Mouse (Mus musculus) regulatory T cell (primary cell): ENCODE measurements around the gene Tarbp2.

ENCODE experiments used
- in situ Hi-C: fragments of 300-600 bp; cut with MboI, MseI; formaldehyde crosslinking; loops from one replicate; pipeline ENCODE4 v1.15.1; 2025; ENCODE audit warnings: high pct_unique_total_duplicates

The Tarbp2 gene

DNA sequence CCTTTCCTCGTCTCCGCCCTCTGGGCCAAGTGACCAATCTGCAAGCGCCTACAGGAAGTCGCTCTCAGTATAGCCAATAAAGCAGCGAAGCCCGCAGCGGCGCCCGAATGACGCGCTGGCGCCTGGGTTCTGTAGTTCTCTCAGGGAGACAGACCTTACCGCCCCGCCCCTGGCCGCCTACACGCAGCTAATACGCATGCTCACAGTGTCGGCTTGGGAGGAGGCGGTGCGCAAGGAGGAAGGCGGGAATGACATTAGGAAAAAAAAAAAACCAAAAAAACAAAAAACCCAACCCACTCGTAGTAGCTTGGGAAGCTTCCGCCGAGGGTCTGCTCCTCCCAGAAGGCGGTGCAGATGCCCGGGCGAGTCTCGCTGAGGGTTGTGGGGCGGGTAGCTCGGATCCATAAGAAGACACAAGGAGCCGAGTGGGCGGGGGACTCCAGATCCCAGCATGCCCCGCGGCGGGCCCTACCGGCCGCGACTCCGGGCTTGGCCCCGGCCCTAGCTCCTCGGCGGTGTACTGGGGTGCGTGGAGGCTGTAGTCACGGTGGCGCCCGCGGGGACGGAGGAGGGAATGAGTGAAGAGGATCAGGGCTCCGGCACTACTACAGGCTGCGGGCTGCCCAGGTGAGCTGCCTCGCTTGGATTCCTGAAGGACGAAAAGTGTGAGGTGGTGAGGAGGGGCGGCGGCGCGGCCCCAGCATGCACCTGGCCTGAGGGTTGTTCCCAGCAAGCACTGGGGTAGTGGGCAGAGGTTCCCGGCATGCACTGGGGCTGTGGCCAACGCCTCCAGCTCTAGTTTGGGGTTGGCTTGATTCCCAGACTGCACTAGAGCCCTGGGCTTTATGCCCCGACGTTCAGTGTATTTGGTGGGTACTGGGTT is at the start of gene Tarbp2:
Gene Tarbp2, plus strand, starts transcription at position 217 of the 883 bp plus-strand sequence.
- in situ Hi-C loops = no loop called here

DNA sequence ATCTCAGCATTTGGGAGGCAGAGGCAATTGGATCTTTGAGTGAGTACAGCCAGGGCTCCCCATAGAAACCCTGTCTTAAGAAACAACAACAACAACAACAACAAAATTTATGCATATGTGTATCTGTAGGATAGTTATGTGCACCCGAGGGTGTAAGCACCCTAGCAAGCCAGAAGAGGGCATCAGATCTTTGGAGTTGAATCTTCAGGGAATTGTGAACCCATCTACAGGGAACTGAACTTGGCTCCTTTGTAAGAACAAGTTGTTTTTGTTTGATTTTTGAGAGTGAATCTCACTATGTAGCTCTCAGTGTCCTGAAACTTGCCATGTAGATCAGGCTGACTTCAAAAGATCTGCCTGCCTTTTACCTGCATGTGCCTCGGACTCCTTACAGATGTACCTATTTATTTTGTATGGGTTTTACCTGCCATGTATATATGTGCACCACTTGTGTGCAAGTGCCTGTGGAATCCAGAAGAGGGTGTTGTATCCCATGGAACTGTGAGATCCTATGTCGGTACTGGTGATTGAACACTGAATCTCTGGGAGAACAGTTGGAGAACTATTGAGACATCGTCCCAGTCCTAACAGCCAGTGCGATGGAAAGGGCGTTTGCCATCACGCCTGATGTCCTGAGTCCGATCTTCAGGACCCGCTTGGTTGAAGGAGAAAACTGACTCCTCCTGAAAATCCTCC is 49.2 kb upstream of the Tarbp2 start:
- in situ Hi-C loops = no loop called here

DNA sequence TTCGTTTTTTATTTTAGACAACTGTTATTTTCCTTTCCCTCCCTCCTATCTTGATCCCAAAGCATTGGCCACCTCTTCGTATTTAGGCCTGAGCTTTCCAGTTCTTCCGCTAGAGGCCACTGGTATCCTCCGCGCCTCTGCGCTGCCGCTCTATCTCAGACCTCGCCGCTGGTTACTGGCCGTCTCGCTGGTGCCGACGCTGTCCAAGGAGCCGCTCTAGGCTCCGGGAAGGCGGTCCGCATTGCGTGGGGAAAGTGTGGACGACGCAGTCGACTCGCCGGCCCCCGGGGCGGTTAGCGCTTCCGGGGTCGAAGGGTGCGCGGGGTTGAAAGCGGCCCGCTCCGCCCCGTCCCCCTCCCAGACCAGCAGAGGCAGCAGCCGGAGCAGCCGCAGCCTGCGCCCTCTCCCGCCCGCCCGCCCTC is 47.8 kb upstream of the Tarbp2 start, which contains the start of gene Pcbp2:
Gene Pcbp2, plus strand, starts transcription at position 357 of the 422 bp plus-strand sequence.
- in situ Hi-C loops = no loop called here

DNA sequence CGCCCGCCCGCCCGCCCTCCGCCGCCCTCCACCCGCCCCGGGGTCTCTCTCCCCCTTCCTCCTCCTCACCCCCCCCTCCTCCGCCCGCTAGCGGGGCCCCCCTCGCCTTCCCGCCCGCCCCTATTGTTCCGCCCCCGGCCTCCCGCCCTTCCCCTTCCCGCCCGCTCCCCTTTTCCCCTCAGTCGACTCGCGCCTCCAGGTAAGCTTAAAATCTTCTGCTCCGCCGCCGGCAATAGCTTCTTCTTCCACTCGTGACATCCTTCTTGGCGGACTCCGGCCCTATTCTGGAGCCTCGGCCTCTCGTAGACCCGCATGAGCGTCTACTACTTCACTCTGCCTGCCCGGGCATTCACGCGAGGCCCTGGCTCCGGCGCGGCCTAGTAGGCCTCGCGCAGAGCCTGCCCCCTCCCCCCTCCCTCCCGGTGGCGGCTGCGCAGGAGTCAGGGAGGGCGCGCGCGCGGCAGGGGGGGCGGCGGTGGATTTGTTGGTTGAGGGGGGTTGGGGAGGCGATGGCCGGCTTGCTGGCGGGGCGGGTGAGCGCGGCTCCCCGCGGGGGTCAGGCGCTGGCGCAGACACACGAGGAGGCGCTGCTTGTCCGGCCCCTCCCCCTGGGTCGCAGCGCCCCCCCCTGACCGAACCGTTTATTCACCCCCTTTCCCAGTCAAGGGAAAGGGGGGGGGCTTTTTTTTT is 47.2 kb upstream of the Tarbp2 start:
- in situ Hi-C loops = no loop called here

DNA sequence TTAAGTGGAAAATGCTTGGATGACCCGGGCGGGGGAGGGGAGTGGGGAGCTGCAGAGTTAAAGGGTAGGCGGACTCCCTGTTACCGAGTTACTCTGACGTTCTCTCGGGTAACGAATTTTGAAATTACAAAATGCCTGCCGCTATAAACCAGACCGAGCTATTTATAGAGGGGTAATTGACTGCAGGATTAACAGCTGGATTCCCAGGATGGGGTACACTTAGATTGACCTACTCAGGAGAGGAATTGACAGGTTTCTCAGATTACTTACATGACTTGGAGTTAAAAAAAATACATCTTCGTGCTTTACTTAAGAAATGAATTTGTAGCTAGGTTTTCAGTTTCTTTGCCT is 46.7 kb upstream of the Tarbp2 start:
- in situ Hi-C loops = no loop called here

DNA sequence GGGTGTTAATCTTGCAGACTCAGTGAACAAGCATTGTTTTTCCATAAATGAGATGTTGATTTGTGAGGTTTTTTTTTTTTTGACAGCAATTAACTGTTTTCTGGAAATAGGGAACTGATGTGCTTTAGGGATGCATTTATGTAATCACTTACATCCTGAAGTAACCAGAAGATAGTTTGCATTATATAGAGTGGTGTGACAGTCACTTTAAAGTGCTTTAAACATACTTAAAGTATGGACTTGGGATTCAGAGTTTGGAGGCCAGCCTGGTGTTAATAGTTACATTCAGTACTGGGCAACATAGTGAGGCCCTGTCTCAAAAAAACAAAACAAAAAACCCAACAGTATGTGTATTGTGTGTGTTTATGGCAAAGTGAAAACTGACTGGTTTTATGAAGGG is 46.3 kb upstream of the Tarbp2 start:
- in situ Hi-C loops = no loop called here

DNA sequence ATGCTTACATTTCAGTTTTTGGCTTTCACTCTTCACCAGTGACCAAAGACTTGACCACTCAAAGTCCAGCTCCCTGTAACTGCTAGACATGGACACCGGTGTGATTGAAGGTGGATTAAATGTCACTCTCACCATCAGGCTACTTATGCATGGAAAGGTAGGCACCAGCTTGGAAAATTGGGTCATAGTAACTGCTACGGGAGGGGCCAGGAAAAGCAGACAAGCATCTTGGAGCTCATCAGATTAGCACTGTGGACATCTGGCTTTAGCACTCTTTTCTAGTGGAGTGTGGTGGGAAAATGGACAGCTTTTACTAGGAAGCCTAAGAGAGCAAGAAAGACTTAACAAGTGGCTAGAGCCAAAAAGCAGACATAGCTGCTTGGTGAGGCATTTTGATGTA is 44.7 kb upstream of the Tarbp2 start:
- in situ Hi-C loops = no loop called here

DNA sequence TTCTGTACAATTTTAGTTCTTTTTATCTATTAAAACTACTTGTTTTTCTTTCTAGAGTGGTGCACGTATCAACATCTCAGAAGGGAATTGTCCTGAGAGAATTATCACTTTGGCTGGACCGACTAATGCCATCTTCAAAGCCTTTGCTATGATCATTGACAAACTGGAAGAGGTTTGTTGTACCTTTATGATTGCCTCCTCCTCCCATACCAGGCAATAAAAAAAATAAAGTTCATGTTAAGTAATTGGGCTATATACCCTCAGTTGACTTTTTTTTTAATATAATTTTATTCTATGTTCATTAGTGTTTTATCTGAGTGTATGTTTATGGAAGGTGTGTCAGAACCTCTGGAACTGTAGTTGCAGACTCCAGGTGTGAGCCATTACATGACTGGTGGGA is 43.5 kb upstream of the Tarbp2 start:
- in situ Hi-C loops = no loop called here

DNA sequence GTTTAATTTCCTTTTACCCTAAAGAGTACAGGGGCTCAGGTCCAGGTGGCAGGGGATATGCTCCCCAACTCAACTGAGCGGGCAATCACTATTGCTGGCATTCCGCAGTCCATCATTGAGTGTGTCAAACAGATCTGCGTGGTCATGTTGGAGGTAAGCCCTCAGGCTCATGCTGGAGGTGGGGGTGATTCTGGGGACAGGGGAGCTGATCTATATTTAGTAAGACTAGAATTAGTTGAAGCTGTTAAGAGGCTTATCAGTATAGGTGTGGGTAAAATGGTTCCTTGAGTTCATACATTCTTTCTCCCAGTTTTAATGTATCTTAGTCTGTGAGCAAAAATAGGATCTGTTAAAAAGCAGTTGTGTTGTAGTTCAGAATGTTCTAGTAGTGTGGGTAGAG is 34.9 kb upstream of the Tarbp2 start:
- in situ Hi-C loops = no loop called here

DNA sequence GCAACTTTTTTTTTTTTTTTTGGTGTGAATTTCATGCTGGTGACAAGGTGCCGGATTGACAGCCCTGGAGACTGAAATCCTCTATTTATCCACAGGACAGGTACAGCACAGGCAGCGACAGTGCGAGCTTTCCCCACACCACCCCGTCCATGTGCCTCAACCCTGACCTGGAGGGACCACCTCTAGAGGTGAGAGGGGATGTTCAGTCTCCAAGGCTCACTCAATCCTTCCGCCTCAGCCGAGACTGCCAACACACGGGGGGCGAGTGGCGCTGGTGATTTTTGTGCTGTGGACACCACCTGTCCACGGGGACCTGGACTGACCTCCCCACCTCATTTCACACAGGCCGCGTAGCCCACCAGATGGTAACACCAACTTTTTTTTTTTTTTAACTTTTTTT is 32.1 kb upstream of the Tarbp2 start:
- in situ Hi-C loops = no loop called here

DNA sequence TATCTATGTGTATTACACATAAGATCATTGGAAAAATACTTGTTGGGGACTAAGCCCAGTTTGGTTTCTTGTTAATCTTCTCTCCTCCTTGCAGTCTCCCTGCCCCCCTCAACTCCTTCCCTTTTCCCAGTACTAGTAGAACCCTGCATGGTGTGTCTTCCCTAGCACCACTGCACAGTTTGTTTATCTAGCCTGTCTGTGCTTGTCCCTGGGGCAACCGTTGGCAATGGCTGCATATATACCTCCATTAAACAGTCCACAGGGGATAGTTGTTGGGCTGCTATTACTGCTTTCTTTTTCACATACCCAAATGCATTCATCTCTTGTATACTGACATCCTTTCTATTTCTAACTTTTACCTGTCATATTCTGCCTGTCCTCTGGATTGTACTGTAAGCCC is 30.3 kb upstream of the Tarbp2 start:
- in situ Hi-C loops = no loop called here

DNA sequence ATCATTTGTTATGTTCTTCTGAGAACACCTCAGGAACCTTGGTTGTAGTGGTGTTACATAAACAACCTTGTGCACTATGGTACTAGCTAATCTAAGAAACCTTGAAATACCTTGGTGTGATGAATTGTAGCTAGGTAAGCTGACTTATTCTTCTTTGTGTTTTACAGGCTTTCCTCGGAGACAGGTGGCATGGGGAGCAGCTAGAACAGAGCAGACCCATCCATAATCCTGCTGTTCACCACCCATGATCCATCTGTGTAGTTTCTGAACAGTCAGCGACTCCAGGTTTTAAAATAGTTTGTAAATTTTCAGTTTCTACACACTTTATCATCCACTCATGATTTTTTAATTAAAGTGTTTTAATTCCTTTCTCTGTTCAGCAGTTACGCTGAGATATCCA is 19.7 kb upstream of the Tarbp2 start:
- in situ Hi-C loops = no loop called here

DNA sequence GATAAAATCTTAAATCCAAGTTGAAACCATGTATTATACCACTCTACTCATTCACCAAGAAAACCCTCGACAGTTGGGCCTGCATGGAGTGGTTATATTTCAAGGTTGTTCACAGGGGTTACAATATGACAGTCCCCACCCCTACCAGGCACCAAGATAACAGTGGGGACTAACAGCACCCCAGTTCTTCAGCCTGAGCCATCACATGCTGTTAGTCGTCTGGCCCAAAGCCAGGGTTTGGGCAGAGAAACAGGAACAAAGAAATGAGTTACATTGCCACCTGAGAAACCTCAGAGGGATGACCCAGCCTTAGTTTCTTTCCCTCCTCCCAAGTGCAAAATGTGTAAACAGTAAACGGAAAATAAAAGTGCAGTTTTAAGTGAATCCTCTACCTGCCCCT is 18.6 kb upstream of the Tarbp2 start:
- in situ Hi-C loops = no loop called here

DNA sequence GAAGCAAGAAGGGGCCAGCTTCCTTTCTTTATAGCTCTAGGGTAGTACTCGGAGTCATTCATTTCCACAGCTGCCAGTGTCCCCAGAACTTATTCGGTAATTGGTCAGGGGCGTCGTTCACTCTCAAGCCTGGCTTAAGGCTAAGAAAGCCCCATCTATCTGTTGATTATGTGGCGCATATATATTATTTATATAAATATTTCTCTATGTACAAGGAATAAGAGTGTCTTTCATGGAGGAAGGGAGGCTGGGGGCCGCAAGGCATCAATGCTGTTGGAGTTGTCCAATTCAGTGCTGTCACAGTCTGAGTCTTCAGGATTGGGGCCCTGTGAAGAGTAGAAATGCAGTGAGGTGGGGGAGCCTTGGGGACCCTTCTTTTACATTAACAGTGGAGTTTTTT is 18.1 kb upstream of the Tarbp2 start:
- in situ Hi-C loops = no loop called here

DNA sequence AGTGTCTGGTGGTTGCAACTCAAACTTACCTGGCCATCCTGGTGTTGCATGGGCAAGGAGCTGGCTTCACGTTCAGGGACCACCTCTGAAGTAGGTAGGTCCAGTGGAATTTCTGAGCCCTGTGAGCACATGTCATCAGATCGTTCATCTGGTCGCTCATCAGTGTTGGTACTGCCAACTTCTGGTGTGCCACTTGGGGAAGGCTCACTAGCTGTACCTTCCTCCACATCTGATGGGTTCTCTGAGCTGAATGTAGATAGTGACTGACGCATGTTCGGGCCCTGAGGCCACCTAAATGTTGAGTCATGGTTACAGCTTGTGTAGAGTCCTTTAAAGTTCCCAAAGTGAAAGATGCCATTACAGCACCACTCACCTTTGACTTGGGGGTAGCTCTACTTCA is 17.5 kb upstream of the Tarbp2 start:
- in situ Hi-C loops = no loop called here

DNA sequence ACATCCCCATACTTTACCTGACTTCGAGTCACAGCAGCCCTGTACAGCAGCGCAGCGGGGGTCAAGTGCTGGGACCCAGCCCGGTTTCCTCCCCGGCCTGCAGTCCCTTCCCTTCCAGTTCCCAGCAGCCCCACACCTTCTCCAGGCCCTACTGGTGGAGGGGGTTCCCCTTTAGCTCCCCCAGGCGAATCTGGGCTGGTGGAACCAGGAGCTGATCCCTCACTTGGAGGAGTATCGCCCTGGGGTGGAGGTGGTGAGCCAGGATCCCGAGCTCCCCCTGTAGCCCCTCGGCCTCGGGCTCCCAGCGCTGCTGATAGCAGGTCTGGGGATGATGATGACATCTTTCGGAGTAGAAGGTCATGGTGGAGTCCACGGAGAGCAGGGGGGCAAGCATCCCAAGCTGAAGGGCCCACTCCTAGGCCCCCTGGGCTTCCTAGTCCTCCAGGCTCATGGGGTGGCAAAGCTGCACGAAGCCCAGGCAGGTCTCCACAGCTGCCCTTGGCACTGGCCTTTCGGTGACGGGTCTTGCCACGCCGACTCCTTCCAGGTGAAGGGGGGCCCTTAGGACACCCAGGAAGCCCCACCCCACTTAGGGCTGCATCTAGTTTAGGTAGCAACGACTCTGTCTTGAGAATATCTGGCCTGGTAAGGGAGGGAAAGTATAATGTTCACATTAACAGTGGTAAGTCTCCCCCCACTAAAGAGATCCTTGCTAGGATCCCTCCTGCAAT is 16.7 kb upstream of the Tarbp2 start:
- in situ Hi-C loops = no loop called here

DNA sequence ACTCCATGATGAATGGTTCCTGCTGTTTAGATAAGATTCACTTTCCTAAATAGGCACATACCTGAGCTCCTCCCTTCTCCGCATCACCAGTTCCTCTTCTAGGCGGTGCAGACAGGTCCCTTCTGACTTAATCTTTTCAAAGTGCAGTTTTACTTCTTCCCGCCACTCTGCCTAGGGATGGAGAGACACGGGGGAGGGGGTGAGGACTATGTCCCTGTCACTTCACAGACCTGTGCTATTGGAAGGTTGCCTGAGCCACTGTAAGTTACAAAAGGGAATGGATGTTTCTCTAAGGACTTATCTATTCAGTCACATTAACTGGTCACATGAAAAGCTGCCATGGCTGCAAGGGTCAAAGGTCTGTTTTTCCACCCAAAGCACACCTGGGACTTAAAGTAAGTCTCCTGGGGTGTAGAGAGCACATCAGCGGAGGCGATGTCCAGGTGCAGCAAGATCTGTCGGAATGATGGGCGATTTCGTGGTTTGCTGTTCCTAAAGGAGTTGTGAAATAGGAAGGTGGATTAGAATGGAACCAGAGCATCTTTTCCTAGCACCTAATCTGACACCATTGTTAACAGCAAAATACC is 15.6 kb upstream of the Tarbp2 start:
- in situ Hi-C loops = no loop called here

DNA sequence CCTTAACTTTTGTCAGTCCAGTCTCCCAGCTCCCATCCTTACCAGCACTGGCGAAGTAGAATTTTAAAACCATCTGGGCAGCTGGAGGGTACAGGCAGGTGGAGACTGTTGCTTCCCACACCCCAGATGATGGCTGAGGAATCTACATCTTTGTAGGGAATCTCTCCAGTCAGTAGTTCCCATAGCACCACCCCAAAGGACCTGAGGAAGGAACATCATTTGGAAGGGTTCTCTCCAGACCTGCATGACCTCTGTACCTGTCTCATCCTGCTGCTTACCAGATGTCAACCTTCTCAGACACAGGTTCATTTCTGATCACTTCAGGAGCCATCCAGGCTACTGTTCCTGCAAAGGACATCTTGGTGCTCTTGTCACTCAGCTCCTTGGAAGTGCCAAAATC is 14.5 kb upstream of the Tarbp2 start, which contains the start of gene Gm10337:
Gene Gm10337, plus strand, starts transcription at position 276 of the 400 bp plus-strand sequence.
- in situ Hi-C loops = no loop called here

DNA sequence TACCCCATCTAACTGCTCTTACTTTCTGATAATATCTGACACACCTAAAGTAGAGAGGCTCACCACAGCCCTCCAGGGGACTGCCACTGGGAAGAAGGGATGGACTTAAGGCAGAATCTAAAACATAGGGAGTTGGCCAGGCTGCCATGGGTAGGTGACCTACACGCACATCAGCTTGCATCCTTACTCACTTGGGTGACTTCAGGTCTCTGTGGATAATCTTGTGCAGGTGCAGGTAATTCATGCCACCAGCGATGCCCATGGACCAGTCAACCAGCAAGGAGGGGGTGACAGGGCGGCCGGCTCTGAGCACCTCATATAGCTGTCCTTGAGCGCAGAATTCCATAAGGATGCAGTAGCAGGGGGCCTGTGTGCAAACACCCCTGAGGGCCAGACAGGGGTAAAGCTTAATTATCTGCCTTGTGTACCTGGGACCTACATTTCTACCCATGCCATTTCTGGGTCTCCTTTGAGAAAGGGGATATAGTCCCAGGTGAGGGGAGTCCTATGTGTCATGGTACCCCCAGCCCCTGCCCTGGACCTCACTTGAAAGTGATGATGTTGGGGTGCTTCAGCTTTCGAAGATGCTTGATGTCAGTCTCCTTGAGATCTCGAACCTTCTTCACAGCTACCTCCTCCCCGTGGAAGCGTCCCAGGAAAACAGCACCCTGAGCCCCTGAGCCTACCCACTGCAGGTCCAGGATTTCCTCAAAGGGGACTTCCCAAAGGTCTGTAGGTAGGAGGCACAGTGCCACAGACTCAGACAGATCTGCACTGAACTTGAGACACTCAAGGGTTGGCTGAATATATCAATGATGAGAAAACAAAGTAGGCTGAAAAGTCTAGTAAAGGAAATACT is 13.8 kb upstream of the Tarbp2 start:
- in situ Hi-C loops = no loop called here

DNA sequence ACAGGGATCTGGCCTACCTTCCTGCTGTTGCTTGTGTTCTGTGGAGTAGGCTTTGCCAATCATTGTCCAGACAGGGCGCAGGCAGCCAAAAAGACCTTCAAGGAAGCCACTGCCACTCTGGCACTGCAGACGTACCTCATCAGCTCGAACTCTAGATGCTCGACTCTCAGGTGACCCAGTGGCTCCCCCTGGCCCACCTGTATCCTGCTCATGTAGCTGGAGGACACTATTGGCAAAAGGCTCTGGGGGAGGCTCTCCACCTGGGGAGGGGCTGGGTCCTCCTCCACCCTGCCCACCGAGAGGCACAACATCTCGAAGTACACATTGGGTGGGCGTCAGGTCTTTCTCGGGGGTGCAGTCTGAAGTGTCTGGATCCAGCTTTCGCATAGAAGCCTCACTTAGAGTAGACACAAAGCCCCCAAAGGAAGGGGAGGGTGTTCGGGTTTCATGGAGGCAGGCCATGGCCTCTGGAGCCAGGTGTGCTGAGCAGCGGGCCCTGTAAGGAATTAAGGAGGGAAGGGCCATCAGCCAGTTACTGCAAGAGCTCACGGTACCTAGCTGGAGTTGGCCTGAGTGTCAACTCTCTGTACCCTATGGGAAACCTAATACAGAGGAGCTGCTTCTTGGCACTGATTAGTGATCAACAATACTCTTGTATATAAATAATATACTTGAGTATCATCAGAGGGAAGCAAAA is 12.8 kb upstream of the Tarbp2 start:
- in situ Hi-C loops = no loop called here
